Mouse (Mus musculus): ENCODE data around the gene Plekha6.

The Plekha6 gene

GRCm38 (mm10) chr1:133274163-133274562 is 110.2 kb downstream of the Plekha6 start:
- no peak for DNase-seq (ENCODE audit: low read depth, low spot score)

- no peak for DNase-seq (ENCODE audit: low read depth, low spot score)
These were observed 113.0 kb downstream of the Plekha6 start for GRCm38 (mm10) chr1:133276983-133277382.

- DNase-seq (ENCODE audit: low read depth, low spot score): no peak
These were observed 114.5 kb downstream of the Plekha6 start for GRCm38 (mm10) chr1:133278539-133278938.

- DNase-seq (ENCODE audit: low read depth, low spot score): no peak
These were observed 115.1 kb downstream of the Plekha6 start for GRCm38 (mm10) chr1:133278946-133279631.

GRCm38 (mm10) chr1:133279632-133280093 is 115.7 kb downstream of the Plekha6 start:
- DNase-seq (ENCODE audit: low read depth, low spot score): no peak

GRCm38 (mm10) chr1:133280537-133280936 is 116.5 kb downstream of the Plekha6 start:
- DNase-seq (ENCODE audit: low read depth, low spot score): no peak

- no peak for DNase-seq (ENCODE audit: low read depth, low spot score)
These were observed 121.9 kb downstream of the Plekha6 start for GRCm38 (mm10) chr1:133285907-133286306.

GRCm38 (mm10) chr1:133287051-133287450 is 123.0 kb downstream of the Plekha6 start:
- no peak for DNase-seq (ENCODE audit: low read depth, low spot score)

GRCm38 (mm10) chr1:133287880-133288279 is 123.9 kb downstream of the Plekha6 start:
- DNase-seq (ENCODE audit: low read depth, low spot score): no peak

- DNase-seq (ENCODE audit: low read depth, low spot score): no peak
These were observed 127.9 kb downstream of the Plekha6 start for GRCm38 (mm10) chr1:133291888-133292287.

- no peak for DNase-seq (ENCODE audit: low read depth, low spot score)
These were observed 128.6 kb downstream of the Plekha6 start for GRCm38 (mm10) chr1:133292608-133293007.

GRCm38 (mm10) chr1:133296376-133296775 is 132.4 kb downstream of the Plekha6 start:
- no peak for DNase-seq (ENCODE audit: low read depth, low spot score)

GRCm38 (mm10) chr1:133298816-133299215 is 134.8 kb downstream of the Plekha6 start:
- no peak for DNase-seq (ENCODE audit: low read depth, low spot score)

GRCm38 (mm10) chr1:133302540-133302939 is 138.5 kb downstream of the Plekha6 start:
- no peak for DNase-seq (ENCODE audit: low read depth, low spot score)

GRCm38 (mm10) chr1:133306842-133307241 is 142.8 kb downstream of the Plekha6 start:
- peak; percentile 70 for DNase-seq (ENCODE audit: low read depth, low spot score)

GRCm38 (mm10) chr1:133307318-133307717 is 143.3 kb downstream of the Plekha6 start:
- DNase-seq (ENCODE audit: low read depth, low spot score): peak; percentile 84

- no peak for DNase-seq (ENCODE audit: low read depth, low spot score)
These were observed 145.8 kb downstream of the Plekha6 start, which contains the start of gene Golt1a for GRCm38 (mm10) chr1:133309652-133310267. Golt1a (plus strand) TSS chr1:133309800.

GRCm38 (mm10) chr1:133311240-133311639 is 147.2 kb downstream of the Plekha6 start:
- peak; percentile 55 for DNase-seq (ENCODE audit: low read depth, low spot score)

GRCm38 (mm10) chr1:133311946-133312345 is 147.9 kb downstream of the Plekha6 start:
- no peak for DNase-seq (ENCODE audit: low read depth, low spot score)

GRCm38 (mm10) chr1:133314364-133314763 is 150.4 kb downstream of the Plekha6 start:
- DNase-seq (ENCODE audit: low read depth, low spot score): peak; percentile 80

- DNase-seq (ENCODE audit: low read depth, low spot score): no peak
These were observed 151.8 kb downstream of the Plekha6 start for GRCm38 (mm10) chr1:133315775-133316174.

GRCm38 (mm10) chr1:133316577-133316976 is 152.6 kb downstream of the Plekha6 start:
- no peak for DNase-seq (ENCODE audit: low read depth, low spot score)

- peak; percentile 55 for DNase-seq (ENCODE audit: low read depth, low spot score)
These were observed 153.1 kb downstream of the Plekha6 start for GRCm38 (mm10) chr1:133317149-133317548.

Data from R1 (cell line).